Mouse (Mus musculus): ENCODE measurements around the gene Pitx2.

DNA sequence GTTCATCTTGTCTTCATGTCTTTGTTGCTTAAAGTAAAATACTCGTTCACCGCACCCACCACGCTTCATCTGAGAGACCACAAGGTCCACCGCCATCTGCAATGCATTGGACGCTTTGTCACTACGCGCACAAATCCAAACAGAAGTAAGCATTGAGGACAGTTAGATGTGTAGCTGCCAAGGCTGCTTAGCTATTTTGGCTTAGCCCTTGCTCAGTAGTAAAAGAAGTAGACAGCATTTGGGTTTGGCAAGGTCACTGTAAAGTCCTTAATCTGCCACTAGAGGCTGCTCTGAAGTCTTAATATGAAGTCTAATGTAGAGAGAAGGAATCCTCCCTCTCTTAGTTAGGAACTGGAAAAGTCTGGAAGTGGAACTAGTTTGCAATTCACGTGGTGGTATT lies 57.1 kb downstream of the Pitx2 start:
- TF ChIP-seq CTCF (conservative IDR thresholded peaks at IDR 0.05; ENCODE audit: insufficient read depth, insufficient read length, low read depth, low read length) (no peak), POLR2A (IDR thresholded peaks at IDR 0.05; ENCODE audit: low read depth, low read length) (no peak)

Measured in kidney, adult 2 months (tissue).